Mouse (Mus musculus) kidney, adult 2 months (tissue): ENCODE data around the gene Cpeb3.

Experiments
- CTCF ChIP-seq: fragments of 200-500 bp; conservative IDR thresholded peaks from 2 replicates; pipeline ENCODE4 v1.5.1; 2011; ENCODE audit warnings: low read depth, mild to moderate bottlenecking, control low read depth, low read length, moderate library complexity, mixed read lengths; ENCODE audit not compliant: insufficient read depth, insufficient read length
- POLR2A ChIP-seq: fragments of 200-500 bp; IDR thresholded peaks from one replicate; pipeline ENCODE4 v1.6.1; 2011; ENCODE audit warnings: low read depth, low read length, control low read depth

- TF ChIP-seq POLR2A = no peak
- no peak for TF ChIP-seq CTCF
Observed at GRCm38 (mm10) chr19:37040906-37041305, 167.5 kb downstream of the Cpeb3 start.
